Mouse (Mus musculus): ENCODE measurements around the gene Capn13.

- TF ChIP-seq CTCF (IDR thresholded peaks at IDR 0.05; ENCODE audit: low read depth) = no peak
- no peak for TF ChIP-seq EP300 (optimal IDR thresholded peaks at IDR 0.05)
Observed at GRCm38 (mm10) chr17:73262558-73262957, 138.1 kb downstream of the Capn13 start.

Data from stomach, postnatal 0 days (tissue).